ENCODE assay signal across 13 mouse cellular contexts in the genomic region with DNA sequence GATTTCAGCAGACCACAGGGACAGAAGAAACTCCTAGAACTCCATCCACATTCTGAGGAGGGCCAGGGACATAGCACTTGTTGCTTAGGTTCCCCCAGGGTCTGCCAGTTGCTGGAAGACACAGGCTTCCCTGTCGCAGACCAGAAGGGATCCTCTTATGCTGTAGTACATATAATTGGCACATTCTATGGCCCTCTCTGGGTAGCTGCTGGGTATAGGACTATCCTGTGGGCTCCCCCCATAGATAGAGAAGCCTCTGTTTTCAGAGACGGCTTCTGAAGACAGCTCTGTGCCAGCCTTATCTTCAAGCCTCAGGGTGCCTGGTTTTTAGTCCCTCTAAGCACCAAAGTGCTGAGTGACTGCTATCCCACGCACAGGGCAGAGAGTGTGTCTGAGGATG.
DNase-seq lines count a peak whose midpoint lies in the region; ATAC-seq lines count a peak whose summit lies in the region.
"Had no signal": no experiment of that assay in that cellular context is flagged by ENCODE, and none has a peak within 500 bp of the region (broad histone marks: within the 10 kb centered on the region; RNA-seq: fewer than 3 reads in every experiment).

No protein-coding gene starts in this region.

- no peak for DNase-seq in lung, postnatal 14 days
- DNase-seq in adrenal gland, adult (ENCODE audit: inconsistent age in 2 of 2, low spot score in 1 of 2) = no peak
- DNase-seq in adrenal gland, adult 2 months = no peak
- DNase-seq: cerebellum, postnatal 14 days; midbrain, embryonic 14.5 days had no signal

- no peak overlapping the region for H3K9ac ChIP-seq in forebrain, embryonic 13.5 days
- H3K9ac ChIP-seq in forebrain, embryonic 12.5 days = no peak overlapping the region
- no peak overlapping the region for H3K9ac ChIP-seq in lung, embryonic 15.5 days
- H3K9ac ChIP-seq in hindbrain, embryonic 16.5 days (ENCODE audit: low read depth, low read length) = no peak overlapping the region
- no peak overlapping the region for H3K9ac ChIP-seq in neural tube, embryonic 14.5 days (replicated peaks; ENCODE audit: low read depth, low read length)

- H3K36me3 ChIP-seq in forebrain, embryonic 13.5 days (ENCODE audit: poor library complexity, severe bottlenecking) = no peaks in the 10 kb centered on the region
- H3K36me3 ChIP-seq in forebrain, embryonic 12.5 days (replicated peaks) = no peaks in the 10 kb centered on the region
- no peaks in the 10 kb centered on the region for H3K36me3 ChIP-seq in lung, embryonic 15.5 days
- H3K36me3 ChIP-seq in hindbrain, embryonic 16.5 days (ENCODE audit: control insufficient read depth, insufficient read depth, low read length) = no peaks in the 10 kb centered on the region
- H3K36me3 ChIP-seq in neural tube, embryonic 14.5 days (ENCODE audit: control insufficient read depth, insufficient read depth, low read length) = no peaks in the 10 kb centered on the region
- H3K36me3 ChIP-seq: embryonic facial prominence, embryonic 10.5 days had no signal

- H3K4me2 ChIP-seq in forebrain, embryonic 13.5 days = no peak overlapping the region; the same call in 1 of the 2 replicates
- H3K4me2 ChIP-seq in forebrain, embryonic 12.5 days = no peak overlapping the region
- H3K4me2 ChIP-seq in lung, embryonic 15.5 days = peak overlapping the region; percentile 38; the same call in 1 of the 2 replicates
- H3K4me2 ChIP-seq in hindbrain, embryonic 16.5 days (ENCODE audit: low read length) = no peak overlapping the region
- H3K4me2 ChIP-seq in neural tube, embryonic 14.5 days (ENCODE audit: low read depth, low read length) = no peak overlapping the region

- H3K4me1 ChIP-seq in forebrain, embryonic 13.5 days = peaks cover 40% of the 10 kb centered on the region
- H3K4me1 ChIP-seq in forebrain, embryonic 12.5 days = peaks cover 15% of the 10 kb centered on the region
- peaks cover 32% of the 10 kb centered on the region for H3K4me1 ChIP-seq in lung, embryonic 15.5 days
- peaks cover 19% of the 10 kb centered on the region for H3K4me1 ChIP-seq in hindbrain, embryonic 16.5 days (ENCODE audit: control insufficient read depth, insufficient read depth, low read depth, low read length)
- H3K4me1 ChIP-seq in neural tube, embryonic 14.5 days (ENCODE audit: control insufficient read depth, insufficient read depth, low read length) = peaks cover 22% of the 10 kb centered on the region

- H3K9me3 ChIP-seq in forebrain, embryonic 13.5 days (replicated peaks) = no peaks in the 10 kb centered on the region
- H3K9me3 ChIP-seq in forebrain, embryonic 12.5 days = no peaks in the 10 kb centered on the region
- no peaks in the 10 kb centered on the region for H3K9me3 ChIP-seq in lung, embryonic 15.5 days
- no peaks in the 10 kb centered on the region for H3K9me3 ChIP-seq in hindbrain, embryonic 16.5 days (ENCODE audit: control insufficient read depth, low read length)
- H3K9me3 ChIP-seq in neural tube, embryonic 14.5 days (ENCODE audit: control insufficient read depth, low read length) = no peaks in the 10 kb centered on the region
- H3K9me3 ChIP-seq: embryonic facial prominence, embryonic 10.5 days had no signal

- peak; percentile 42 for ATAC-seq in forebrain, embryonic 13.5 days
- no peak for ATAC-seq in forebrain, embryonic 12.5 days (ENCODE audit: low FRiP score)
- ATAC-seq in lung, embryonic 15.5 days (ENCODE audit: borderline replicate concordance, extremely low read depth, low FRiP score, low TSS enrichment) = 0 out of 2 replicates have a peak, but pooled peaks have one; percentile 9
- peak; percentile 24 for ATAC-seq in hindbrain, embryonic 16.5 days
- ATAC-seq in neural tube, embryonic 14.5 days (ENCODE audit: low read depth) = peak; percentile 12; the same call in 1 of the 2 replicates
- ATAC-seq: activated CD4-positive, CD25-positive, alpha-beta regulatory T cell, adult 4 months had no signal

- no peak overlapping the region for H3K4me3 ChIP-seq in forebrain, embryonic 13.5 days
- no peak overlapping the region for H3K4me3 ChIP-seq in forebrain, embryonic 12.5 days (replicated peaks)
- H3K4me3 ChIP-seq in lung, embryonic 15.5 days = no peak overlapping the region
- H3K4me3 ChIP-seq in hindbrain, embryonic 16.5 days (ENCODE audit: low read length) = no peak overlapping the region
- H3K4me3 ChIP-seq in neural tube, embryonic 14.5 days (ENCODE audit: low read depth, low read length) = no peak overlapping the region
- H3K4me3 ChIP-seq: embryonic facial prominence, embryonic 10.5 days; erythroblast, embryonic 14.5 days had no signal

- 82% methylated on average over 3 of the region's 3 CpGs for WGBS in forebrain, embryonic 13.5 days
- WGBS in forebrain, embryonic 12.5 days = 81% methylated on average over 3 of the region's 3 CpGs
- WGBS in lung, embryonic 15.5 days = 42% methylated on average over 3 of the region's 3 CpGs
- 59% methylated on average over 3 of the region's 3 CpGs for WGBS in hindbrain, embryonic 16.5 days
- WGBS in neural tube, embryonic 14.5 days = 62% methylated on average over 3 of the region's 3 CpGs

- H3K27me3 ChIP-seq in forebrain, embryonic 13.5 days = peaks cover 31% of the 10 kb centered on the region
- H3K27me3 ChIP-seq in forebrain, embryonic 12.5 days = peaks cover 17% of the 10 kb centered on the region
- H3K27me3 ChIP-seq in lung, embryonic 15.5 days = peaks cover 13% of the 10 kb centered on the region
- H3K27me3 ChIP-seq in hindbrain, embryonic 16.5 days (replicated peaks; ENCODE audit: control insufficient read depth, insufficient read depth, low read length) = peaks cover 11% of the 10 kb centered on the region; the same call in 1 of the 2 replicates
- no peaks in the 10 kb centered on the region for H3K27me3 ChIP-seq in neural tube, embryonic 14.5 days (ENCODE audit: control insufficient read depth, insufficient read depth, low read length)

- H3K27ac ChIP-seq in forebrain, embryonic 13.5 days = no peak overlapping the region
- no peak overlapping the region for H3K27ac ChIP-seq in forebrain, embryonic 12.5 days
- H3K27ac ChIP-seq in lung, embryonic 15.5 days = peak overlapping the region; percentile 1; the same call in 1 of the 2 replicates
- H3K27ac ChIP-seq in hindbrain, embryonic 16.5 days (ENCODE audit: low read depth, low read length) = peak overlapping the region; percentile 26
- peak overlapping the region; percentile 74 for H3K27ac ChIP-seq in neural tube, embryonic 14.5 days (ENCODE audit: low read depth, low read length)
- H3K27ac ChIP-seq: embryonic facial prominence, embryonic 10.5 days had no signal

Comparison
In these comparisons a context has a peak if more than half of its experiments do, and no peak if none do; other contexts are left out.
1. H3K27ac ChIP-seq: peak in lung, embryonic 15.5 days (single experiment), hindbrain, embryonic 16.5 days (single experiment) and neural tube, embryonic 14.5 days (single experiment); none in forebrain, embryonic 13.5 days (single experiment) and forebrain, embryonic 12.5 days (single experiment).